Mouse (Mus musculus) forelimb bud, embryonic 11.5 days (tissue): ENCODE results near the gene Fam186b.

Experiments used
- DNase-seq: peaks from one replicate; pipeline ENCODE4 v3.0.0-alpha.2; 2012; ENCODE audit warnings: low read depth, low spot score

Fam186b gene

GRCm38 (mm10) chr15:99320168-99320674 lies 24.5 kb upstream of the Fam186b start:
- no peak for DNase-seq

GRCm38 (mm10) chr15:99319411-99319871 lies 23.8 kb upstream of the Fam186b start:
- no peak for DNase-seq

DNA sequence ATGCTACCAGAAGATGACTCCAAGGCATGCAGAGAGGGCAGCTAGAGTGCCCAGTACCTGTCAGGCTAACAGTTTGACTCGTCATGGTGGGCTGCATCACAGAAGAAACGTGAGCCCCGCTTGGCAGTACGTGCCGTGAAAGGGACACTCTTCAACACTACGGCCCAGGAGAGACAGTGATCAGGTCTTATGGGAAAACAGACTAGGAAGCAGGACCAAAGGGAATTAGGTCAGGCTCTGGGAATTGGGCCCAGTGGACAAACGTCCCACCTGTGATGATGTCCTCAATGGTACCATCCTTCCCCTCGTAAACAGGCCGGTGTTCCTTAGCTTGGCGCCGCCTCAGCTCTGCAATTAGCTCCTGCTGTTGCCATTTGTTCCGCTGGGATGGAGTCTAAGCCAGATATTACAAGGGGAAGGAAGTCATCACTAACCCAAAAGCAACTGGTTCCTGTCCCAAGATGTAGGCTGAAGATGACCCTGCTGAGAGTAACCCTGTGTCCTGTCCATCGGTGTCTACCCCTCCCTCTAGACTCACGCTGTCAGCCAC lies 23.2 kb upstream of the Fam186b start:
- DNase-seq = no peak

- no peak for DNase-seq
These were observed 22.4 kb upstream of the Fam186b start for GRCm38 (mm10) chr15:99318071-99318470.

DNA sequence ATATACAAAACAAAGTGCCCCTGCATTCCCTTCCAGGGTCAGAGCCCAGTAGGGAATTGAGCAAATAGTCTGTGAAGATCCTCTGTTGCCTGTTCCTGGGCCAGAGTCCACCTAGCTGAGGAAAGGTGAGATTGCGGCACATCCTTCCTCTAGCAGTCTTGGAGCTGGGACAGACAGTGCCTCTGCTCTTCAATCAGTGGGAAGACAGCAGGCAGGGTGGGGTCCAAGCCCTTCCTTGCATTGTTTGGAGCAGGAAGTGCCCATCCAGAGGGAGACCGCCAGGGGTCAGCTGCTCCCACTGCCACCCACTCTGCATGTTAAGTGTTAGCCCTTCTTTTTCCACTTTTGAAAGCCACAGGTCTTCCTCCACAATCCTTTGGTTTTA lies 21.6 kb upstream of the Fam186b start:
- no peak for DNase-seq

DNA sequence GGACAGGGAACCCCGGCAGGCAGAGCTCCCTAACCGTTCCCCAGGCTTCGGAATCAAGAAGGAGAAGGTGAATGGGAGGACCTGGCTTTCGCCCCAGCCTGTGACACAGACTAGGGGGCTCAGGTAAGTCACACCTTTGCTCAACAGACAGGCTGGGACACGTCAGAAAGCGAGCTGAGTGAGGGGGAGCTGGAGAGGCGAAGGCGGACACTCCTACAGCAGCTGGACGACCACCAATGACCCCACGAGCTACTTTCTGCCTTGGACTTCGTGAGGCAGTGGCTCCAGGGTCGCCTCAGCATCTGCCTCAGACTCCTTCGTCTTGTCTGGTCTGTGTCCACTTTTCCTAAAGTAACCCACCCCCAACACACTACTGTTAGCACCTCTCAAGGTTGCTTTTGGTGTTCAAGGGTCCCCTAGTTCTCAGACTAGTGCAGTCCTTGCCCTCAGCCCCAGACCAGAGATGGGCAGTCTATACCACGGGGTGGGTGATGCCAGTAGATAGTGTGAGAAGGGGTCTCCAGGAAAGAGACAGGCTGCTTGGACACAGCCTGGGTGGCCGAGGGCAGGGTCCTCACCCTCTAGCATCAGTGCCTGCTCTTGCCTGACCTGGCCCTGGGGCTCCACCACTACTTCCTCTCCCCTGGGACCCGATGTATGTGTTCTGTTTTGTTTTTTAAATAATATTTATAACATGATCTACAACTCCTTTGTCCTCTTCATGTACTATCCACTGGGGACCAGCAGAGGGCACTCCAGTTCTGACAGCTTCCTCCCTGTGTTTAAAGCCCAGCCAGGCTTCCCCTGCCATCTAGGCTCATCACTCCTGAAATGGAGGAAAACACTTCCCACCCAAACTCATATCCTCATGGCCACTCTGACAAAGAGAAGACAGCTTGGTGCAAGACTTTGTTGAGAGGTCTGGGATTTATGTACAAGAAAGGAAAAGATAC lies 20.9 kb upstream of the Fam186b start:
- DNase-seq = peak; percentile 75

DNA sequence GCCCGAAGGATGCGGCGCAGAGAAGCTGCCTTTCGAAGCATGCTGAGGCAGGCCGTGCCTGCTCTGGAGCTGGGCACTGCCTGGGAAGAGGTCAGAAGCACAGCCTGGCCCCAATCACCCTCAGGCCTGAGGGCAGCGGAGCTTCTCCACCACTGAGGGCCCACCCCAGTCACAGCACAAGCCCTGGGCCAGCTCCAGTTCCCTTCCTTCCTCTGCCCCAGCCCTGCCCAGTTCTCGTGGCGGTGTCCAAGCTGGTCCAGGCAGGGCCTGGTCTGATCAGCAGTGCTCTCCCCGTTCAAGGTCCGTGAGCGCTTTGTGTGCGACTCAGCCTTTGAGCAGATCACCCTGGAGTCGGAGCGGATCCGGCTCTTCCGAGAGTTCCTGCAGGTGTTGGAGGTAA lies 19.2 kb upstream of the Fam186b start:
- DNase-seq = no peak

DNA sequence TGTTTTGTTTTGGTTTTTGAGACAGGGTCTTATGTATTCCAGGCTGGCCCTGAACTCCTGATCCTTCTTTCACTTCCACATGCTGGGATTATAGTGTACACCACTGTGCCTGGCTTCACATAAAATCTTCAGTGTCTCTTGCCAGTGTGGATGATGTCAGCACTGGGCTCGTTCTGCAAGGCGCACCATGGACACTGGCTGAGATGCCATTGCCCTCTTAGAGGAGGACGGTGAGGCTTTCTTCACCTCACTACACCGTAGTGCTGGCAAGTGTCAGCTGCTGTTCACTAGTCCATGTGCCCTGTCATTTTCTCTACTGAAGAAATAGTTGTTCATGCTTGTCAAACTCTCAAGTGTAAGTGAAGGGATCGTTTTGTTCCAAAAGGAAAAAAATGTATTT lies 14.9 kb upstream of the Fam186b start:
- no peak for DNase-seq

DNA sequence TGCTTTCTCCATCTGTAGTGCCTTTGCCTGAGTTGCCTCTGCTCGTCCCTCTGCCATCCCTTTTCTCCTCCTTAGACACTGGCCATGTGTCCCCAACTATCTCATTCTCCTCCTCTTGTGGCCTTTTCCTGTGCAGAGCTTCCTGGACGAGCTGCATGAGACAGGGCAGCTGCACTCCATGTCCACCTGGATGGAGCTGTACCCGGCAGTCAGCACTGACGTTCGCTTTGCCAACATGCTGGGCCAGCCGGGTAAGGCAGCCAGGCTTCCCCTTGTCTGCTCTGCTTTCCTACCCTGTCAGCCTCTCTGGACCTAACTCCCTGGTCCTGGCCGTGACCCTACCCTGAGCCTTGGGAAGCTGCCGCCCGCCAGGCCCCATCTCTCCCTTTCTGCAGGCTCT lies 13.9 kb upstream of the Fam186b start:
- DNase-seq = no peak

DNA sequence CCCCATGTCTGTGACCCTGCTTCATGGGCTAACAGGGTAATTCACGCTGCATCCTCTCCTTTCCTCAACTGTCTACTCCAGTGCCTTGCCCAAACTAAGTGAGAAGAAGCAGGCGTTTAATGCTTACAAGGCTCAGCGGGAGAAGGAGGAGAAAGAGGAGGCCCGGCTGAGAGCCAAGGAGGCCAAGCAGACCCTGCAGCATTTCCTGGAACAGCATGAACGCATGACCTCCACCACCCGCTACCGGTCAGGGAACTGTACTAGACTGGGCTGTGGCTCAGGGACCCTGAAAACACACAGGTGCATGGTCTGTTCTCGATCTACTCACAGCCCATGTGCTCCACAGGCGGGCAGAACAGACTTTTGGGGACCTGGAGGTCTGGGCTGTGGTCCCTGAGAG lies 11.8 kb upstream of the Fam186b start:
- DNase-seq = no peak

- no peak for DNase-seq
These were observed 525 bp upstream of the Fam186b start for GRCm38 (mm10) chr15:99296213-99296612.

DNA sequence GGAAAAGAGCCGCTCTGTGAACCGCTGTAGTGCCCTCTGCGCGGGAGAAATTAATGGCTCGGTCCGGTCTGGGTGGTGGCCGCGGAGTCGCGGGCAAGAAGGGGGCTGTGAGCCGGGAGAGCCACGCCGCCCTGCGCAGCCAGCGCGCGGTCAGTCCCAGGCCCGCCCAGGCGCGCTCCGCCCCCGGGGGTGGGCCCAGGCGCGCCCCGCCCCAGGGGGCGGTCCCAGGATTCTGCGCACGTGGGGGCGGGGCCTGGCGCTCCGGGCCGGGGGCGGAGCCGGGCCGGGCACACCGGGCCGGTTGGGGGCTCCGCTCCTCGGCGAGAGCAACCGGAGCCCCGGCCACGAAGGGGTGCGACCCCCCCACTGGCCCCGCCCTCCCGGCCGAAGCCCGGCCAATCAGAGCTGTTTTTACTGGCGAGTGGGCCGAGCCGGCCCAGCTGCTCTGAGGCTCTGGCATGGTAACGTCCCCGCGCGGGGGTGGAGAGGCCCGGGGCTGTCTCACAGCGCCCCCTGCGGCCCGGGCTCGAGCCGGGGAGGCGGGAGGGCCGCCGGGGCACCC lies 794 bp downstream of the Fam186b start, which contains the start of gene Prpf40b:
Prpf40b (plus strand) TSS at position 275 of the 562 bp plus-strand sequence.
- DNase-seq = peak; percentile 87

DNA sequence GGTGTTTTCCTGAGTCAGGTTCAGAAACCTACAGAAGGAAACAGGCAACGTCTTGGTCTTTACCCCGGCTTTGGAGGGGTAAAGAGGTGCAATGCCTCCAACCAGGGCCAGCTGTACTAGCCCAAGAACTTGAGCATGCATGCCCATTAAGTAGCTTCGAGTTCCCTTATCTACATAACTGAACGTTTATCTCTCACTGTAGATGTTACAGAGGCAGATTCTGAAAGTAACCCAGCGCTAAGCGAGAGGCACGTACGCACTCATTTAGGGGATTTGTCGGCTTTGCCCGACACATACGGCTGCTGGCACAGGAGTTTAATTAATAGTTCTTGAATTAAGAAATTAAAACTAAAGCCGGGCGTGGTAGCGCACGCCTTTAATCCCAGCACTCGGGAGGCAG lies 1.4 kb downstream of the Fam186b start:
- DNase-seq = no peak

- DNase-seq = no peak
These were observed 5.1 kb downstream of the Fam186b start for GRCm38 (mm10) chr15:99290586-99290985.

GRCm38 (mm10) chr15:99285189-99285535 lies 10.5 kb downstream of the Fam186b start:
- DNase-seq = no peak

- DNase-seq = peak; percentile 11
These were observed 11.0 kb downstream of the Fam186b start for GRCm38 (mm10) chr15:99284527-99285188.

DNA sequence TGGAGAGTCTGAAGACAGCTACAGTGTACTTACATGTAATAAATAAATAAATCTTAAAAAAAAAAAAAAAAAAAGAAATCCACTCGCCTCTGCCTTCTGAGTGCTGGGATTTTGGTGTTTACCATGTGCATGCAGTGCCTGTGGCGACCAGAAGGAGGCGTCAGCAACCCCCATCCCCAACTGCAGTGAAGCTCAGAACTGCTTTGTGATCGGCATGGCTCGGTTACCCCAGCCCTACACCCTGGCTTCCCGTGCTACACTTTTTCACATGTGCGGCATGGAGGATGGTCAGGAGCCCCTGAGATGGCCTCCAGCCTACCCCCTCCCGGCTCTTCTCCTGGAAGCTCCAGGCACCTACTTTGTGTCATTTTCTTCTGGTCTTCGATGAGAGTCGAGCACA lies 12.2 kb downstream of the Fam186b start:
- DNase-seq = no peak

- no peak for DNase-seq
These were observed 17.4 kb downstream of the Fam186b start for GRCm38 (mm10) chr15:99278271-99278670.

- DNase-seq = no peak
These were observed 19.6 kb downstream of the Fam186b start for GRCm38 (mm10) chr15:99276095-99276494.

DNA sequence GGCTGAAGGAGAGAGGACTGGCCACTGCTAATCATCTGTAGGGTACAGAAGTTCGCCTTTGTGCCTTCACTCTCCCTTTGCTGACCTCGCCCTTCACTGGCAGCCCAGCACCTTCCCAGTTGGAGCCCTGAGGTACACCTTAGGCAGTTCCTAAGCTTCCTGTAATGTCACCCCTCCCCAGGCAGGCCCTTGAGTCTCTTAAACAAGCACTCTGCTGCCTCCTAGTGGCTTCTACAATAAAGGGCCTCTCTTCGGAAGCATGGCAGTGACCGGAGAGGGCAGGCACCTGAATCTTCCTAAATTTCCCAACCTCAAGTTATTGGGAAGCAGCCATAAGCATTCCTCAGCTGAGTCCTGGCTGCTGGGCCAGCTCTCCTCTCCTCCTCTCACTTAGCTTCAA lies 30.0 kb downstream of the Fam186b start:
- peak; percentile 80 for DNase-seq

- DNase-seq = no peak
These were observed 31.3 kb downstream of the Fam186b start for GRCm38 (mm10) chr15:99264363-99264762.

- DNase-seq = no peak
These were observed 33.0 kb downstream of the Fam186b start for GRCm38 (mm10) chr15:99262702-99263101.
